Mouse (Mus musculus) midbrain, postnatal 0 days (tissue): ENCODE results near the gene Amfr. TPM values are rescaled to one million over a fixed set of nuclear protein-coding genes. Genes with fewer than 3 reads are reported as not detected.

Experiments
- ATAC-seq: fragments of 200-750 bp; cut with Nextera tagmentation; 2 replicates; pipeline ENCODE4 v1.8.0; 2017; ENCODE audit warnings: moderate number of reproducible peaks, mild to moderate bottlenecking, moderate TSS enrichment, moderate library complexity; ENCODE audit not compliant: low FRiP score
- DNase-seq: peaks from one replicate; pipeline ENCODE4 v3.0.0-alpha.2; 2015; ENCODE audit warnings: low spot score
- H3K27ac ChIP-seq: fragments of 300-500 bp; sonication (generic); 2 replicates; pipeline ENCODE4 v1.5.1; 2014; ENCODE audit warnings: low read depth, mild to moderate bottlenecking, low read length, mixed read lengths
- H3K27me3 ChIP-seq: fragments of 300-500 bp; sonication (generic); 2 replicates; pipeline ENCODE4 v1.6.1; 2014; ENCODE audit warnings: low read length, control low read depth, mixed read lengths; ENCODE audit not compliant: insufficient read depth
- H3K36me3 ChIP-seq: fragments of 300-500 bp; sonication (generic); 2 replicates; pipeline ENCODE4 v1.6.1; 2014; ENCODE audit warnings: low read length, control low read depth, mixed read lengths; ENCODE audit not compliant: insufficient read depth
- H3K4me1 ChIP-seq: fragments of 300-500 bp; sonication (generic); 2 replicates; pipeline ENCODE4 v1.6.1; 2014; ENCODE audit warnings: mild to moderate bottlenecking, control low read depth, antibody characterized with exemption, low read length, mixed read lengths; ENCODE audit not compliant: insufficient read depth
- H3K4me2 ChIP-seq: fragments of 300-500 bp; sonication (generic); 2 replicates; pipeline ENCODE4 v1.6.1; 2014; ENCODE audit warnings: low read depth, mild to moderate bottlenecking, low read length, mixed read lengths; ENCODE audit not compliant: poor library complexity, severe bottlenecking
- H3K4me3 ChIP-seq: fragments of 300-500 bp; sonication (generic); 2 replicates; pipeline ENCODE4 v1.5.1; 2014; ENCODE audit warnings: low read depth, mild to moderate bottlenecking, low read length, moderate library complexity
- H3K9ac ChIP-seq: fragments of 300-500 bp; sonication (generic); replicated peaks from 2 replicates; pipeline ENCODE4 v1.6.1; 2014; ENCODE audit warnings: mild to moderate bottlenecking, low read length, moderate library complexity, mixed read lengths; ENCODE audit not compliant: poor library complexity, severe bottlenecking
- H3K9me3 ChIP-seq: fragments of 300-500 bp; sonication (generic); 2 replicates; pipeline ENCODE4 v1.6.1; 2016; ENCODE audit warnings: low read length, control low read depth
- CTCF ChIP-seq: IDR thresholded peaks from 2 replicates; pipeline ENCODE4 v1.5.1; 2016; ENCODE audit warnings: antibody characterized with exemption, mild to moderate bottlenecking
- WGBS: fragments of 180-500 bp; shearing (Covaris S2); extraction: QIAGEN DNeasy Blood & Tissue Kit; methylation state at CpG from one replicate; pipeline ENCODE4 v1.1.7; 2014; 5-methylcytosine and 5-hydroxymethylcytosine counted together
- polyA plus RNA-seq: library from polyadenylated mRNA; unstranded; fragments of >200 nt; fragmentation: Nextera tagmentation; extraction: Ambion mirVana; gene quantifications from 2 replicates; pipeline ENCODE4 v1.2.1, GENCODE M21; 2015
- total RNA-seq: library from RNA; depleted of rRNA; stranded (reverse); fragments of >200 nt; gene quantifications from 2 replicates; pipeline ENCODE4 v1.2.3, GENCODE M21; 2014

The Amfr gene
- total and polyA plus RNA-seq, 2 experiments from 2014 or later: 84.8 to 227 TPM

GRCm38 (mm10) chr8:93976446-93977211, 36.0 kb downstream of the Amfr start:
- H3K4me2 ChIP-seq: no peak overlapping the region
- H3K36me3 ChIP-seq: peaks cover 77% of the 10 kb centered on the region
- 94% methylated on average over 6 of the region's 6 CpGs for WGBS
- H3K27me3 ChIP-seq: no peaks in the 10 kb centered on the region
- no peak overlapping the region for H3K4me3 ChIP-seq
- H3K27ac ChIP-seq: no peak overlapping the region
- no peaks in the 10 kb centered on the region for H3K4me1 ChIP-seq
- no peak overlapping the region for H3K9ac ChIP-seq
- H3K9me3 ChIP-seq: no peaks in the 10 kb centered on the region
- no peak for ATAC-seq
- no peak for DNase-seq
- peak; percentile 50 for TF ChIP-seq CTCF

GRCm38 (mm10) chr8:93975358-93975757, 37.3 kb downstream of the Amfr start:
- H3K4me2 ChIP-seq: no peak overlapping the region
- no peaks in the 10 kb centered on the region for H3K9me3 ChIP-seq
- H3K27ac ChIP-seq: no peak overlapping the region
- peaks cover 72% of the 10 kb centered on the region for H3K36me3 ChIP-seq
- no peak for DNase-seq
- ATAC-seq: no peak
- WGBS: 90% methylated on average over 2 of the region's 2 CpGs
- H3K9ac ChIP-seq: no peak overlapping the region
- no peaks in the 10 kb centered on the region for H3K27me3 ChIP-seq
- H3K4me3 ChIP-seq: no peak overlapping the region
- no peaks in the 10 kb centered on the region for H3K4me1 ChIP-seq
- no peak for TF ChIP-seq CTCF

- WGBS: 95% methylated on average over 11 of the region's 11 CpGs
- no peak for TF ChIP-seq CTCF
- no peak for DNase-seq
These were observed 37.9 kb downstream of the Amfr start for GRCm38 (mm10) chr8:93974602-93975186.

GRCm38 (mm10) chr8:93973831-93974375, 38.7 kb downstream of the Amfr start:
- TF ChIP-seq CTCF: no peak
- Histone ChIP-seq H3K27ac (no peak overlapping the region), H3K4me2 (no peak overlapping the region), H3K27me3 (no peaks in the 10 kb centered on the region), H3K36me3 (peaks cover 63% of the 10 kb centered on the region), H3K9ac (no peak overlapping the region), H3K4me3 (no peak overlapping the region), H3K9me3 (no peaks in the 10 kb centered on the region), H3K4me1 (no peaks in the 10 kb centered on the region)
- 94% methylated on average over 13 of the region's 13 CpGs for WGBS
- no peak for ATAC-seq
- DNase-seq: no peak

More at GRCm38 (mm10) chr8:93974602-93975186, 37.9 kb downstream of the Amfr start:
- ATAC-seq: no peak
- Histone ChIP-seq H3K36me3 (peaks cover 65% of the 10 kb centered on the region), H3K9me3 (no peaks in the 10 kb centered on the region), H3K4me3 (no peak overlapping the region), H3K27me3 (no peaks in the 10 kb centered on the region), H3K4me1 (no peaks in the 10 kb centered on the region), H3K27ac (no peak overlapping the region), H3K4me2 (no peak overlapping the region), H3K9ac (no peak overlapping the region)

- Histone ChIP-seq H3K9me3 (no peaks in the 10 kb centered on the region), H3K4me2 (no peak overlapping the region), H3K27me3 (no peaks in the 10 kb centered on the region), H3K4me1 (no peaks in the 10 kb centered on the region), H3K9ac (no peak overlapping the region), H3K36me3 (peaks cover 61% of the 10 kb centered on the region), H3K27ac (no peak overlapping the region), H3K4me3 (no peak overlapping the region)
- WGBS: 78% methylated on average over 14 of the region's 14 CpGs
- TF ChIP-seq CTCF: no peak
- no peak for DNase-seq
- no peak for ATAC-seq
These were observed 39.5 kb downstream of the Amfr start for GRCm38 (mm10) chr8:93972971-93973734.
